Mouse (Mus musculus) heart, embryonic 10.5 days (tissue): Measurements from ENCODE around the gene Lrrc8b. TPM values are rescaled to one million over a fixed set of nuclear protein-coding genes. Genes with fewer than 3 reads are reported as not detected.

Experiments used
- DNase-seq: peaks from one replicate; pipeline ENCODE4 v3.0.0-alpha.2; 2017; ENCODE audit warnings: low spot score
- H3K27ac ChIP-seq: fragments of 300-500 bp; sonication (generic); 2 replicates; pipeline ENCODE4 v1.5.1; 2016; ENCODE audit warnings: mild to moderate bottlenecking
- H3K27me3 ChIP-seq: fragments of 300-500 bp; sonication (generic); 2 replicates; pipeline ENCODE4 v1.6.1; 2016; ENCODE audit warnings: mild to moderate bottlenecking; ENCODE audit not compliant: poor library complexity, insufficient read depth, severe bottlenecking
- H3K36me3 ChIP-seq: fragments of 300-500 bp; sonication (generic); 2 replicates; pipeline ENCODE4 v1.6.1; 2016; ENCODE audit warnings: mild to moderate bottlenecking, moderate library complexity
- H3K4me1 ChIP-seq: fragments of 300-500 bp; sonication (generic); 2 replicates; pipeline ENCODE4 v1.6.1; 2016; ENCODE audit warnings: mild to moderate bottlenecking
- H3K4me3 ChIP-seq: fragments of 300-500 bp; sonication (generic); 2 replicates; pipeline ENCODE4 v1.5.1; 2016; ENCODE audit warnings: mild to moderate bottlenecking, moderate library complexity
- H3K9me3 ChIP-seq: fragments of 300-500 bp; sonication (generic); 2 replicates; pipeline ENCODE4 v1.6.1; 2016; ENCODE audit warnings: mild to moderate bottlenecking, moderate library complexity
- WGBS: fragments of 180-500 bp; shearing (Covaris S2); methylation state at CpG from one replicate; pipeline ENCODE4 v1.1.7; 2016; 5-methylcytosine and 5-hydroxymethylcytosine counted together
- polyA plus RNA-seq: library from polyadenylated mRNA; unstranded; fragments of >200 nt; fragmentation: Nextera tagmentation; extraction: Ambion mirVana; gene quantifications from 2 replicates; pipeline ENCODE4 v1.2.1, GENCODE M21; 2016

Gene Lrrc8b
- polyA plus RNA-seq, 1 experiment from 2014 or later: 6.0 TPM

GRCm38 (mm10) chr5:105516290-105516689 lies 100.7 kb downstream of the Lrrc8b start:
- Histone ChIP-seq H3K27ac (no peak overlapping the region), H3K36me3 (no peaks in the 10 kb centered on the region), H3K27me3 (no peaks in the 10 kb centered on the region), H3K4me3 (no peak overlapping the region), H3K9me3 (no peaks in the 10 kb centered on the region), H3K4me1 (peaks cover 36% of the 10 kb centered on the region)
- 63% methylated on average over 3 of the region's 3 CpGs for WGBS
- no peak for DNase-seq

GRCm38 (mm10) chr5:105517992-105518625 lies 102.5 kb downstream of the Lrrc8b start:
- Histone ChIP-seq H3K27me3 (no peaks in the 10 kb centered on the region), H3K4me1 (peaks cover 50% of the 10 kb centered on the region), H3K9me3 (no peaks in the 10 kb centered on the region), H3K27ac (peak overlapping the region; percentile 98), H3K36me3 (peaks cover 7% of the 10 kb centered on the region; the same call in 1 of the 2 replicates), H3K4me3 (peak overlapping the region; percentile 93)
- 12% methylated on average over 7 of the region's 7 CpGs for WGBS
- no peak for DNase-seq

GRCm38 (mm10) chr5:105518626-105519095 lies 103.1 kb downstream of the Lrrc8b start:
- WGBS: under 1% methylated on average over 16 of the region's 16 CpGs

GRCm38 (mm10) chr5:105519096-105519975 lies 103.8 kb downstream of the Lrrc8b start, which contains the start of gene Lrrc8c:
Lrrc8c (plus strand) TSS chr5:105519388.
- H3K36me3 ChIP-seq: peaks cover 7% of the 10 kb centered on the region; the same call in 1 of the 2 replicates
- peak; percentile 91 for DNase-seq
- peaks cover 62% of the 10 kb centered on the region for H3K4me1 ChIP-seq
- H3K27me3 ChIP-seq: no peaks in the 10 kb centered on the region
- H3K9me3 ChIP-seq: no peaks in the 10 kb centered on the region
- H3K27ac ChIP-seq: peak within 1 kb of the TSS; percentile 98
- WGBS: under 1% methylated on average over 79 of the region's 93 CpGs
- peak within 1 kb of the TSS; percentile 93 for H3K4me3 ChIP-seq

More at GRCm38 (mm10) chr5:105518626-105519095, 103.1 kb downstream of the Lrrc8b start:
- Histone ChIP-seq H3K27ac (peak overlapping the region; percentile 98), H3K4me3 (peak overlapping the region; percentile 93), H3K4me1 (peaks cover 56% of the 10 kb centered on the region), H3K27me3 (no peaks in the 10 kb centered on the region), H3K9me3 (no peaks in the 10 kb centered on the region), H3K36me3 (peaks cover 7% of the 10 kb centered on the region; the same call in 1 of the 2 replicates)
- peak; percentile 88 for DNase-seq

GRCm38 (mm10) chr5:105519976-105520300 lies 104.4 kb downstream of the Lrrc8b start:
- 2% methylated on average over 5 of the region's 5 CpGs for WGBS
- H3K27ac ChIP-seq: peak overlapping the region; percentile 98
- H3K4me1 ChIP-seq: peaks cover 68% of the 10 kb centered on the region
- H3K27me3 ChIP-seq: no peaks in the 10 kb centered on the region
- H3K4me3 ChIP-seq: peak overlapping the region; percentile 93
- no peak for DNase-seq
- no peaks in the 10 kb centered on the region for H3K9me3 ChIP-seq
- H3K36me3 ChIP-seq: peaks cover 10% of the 10 kb centered on the region; the same call in 1 of the 2 replicates

- no peak for DNase-seq
- Histone ChIP-seq H3K9me3 (no peaks in the 10 kb centered on the region), H3K27me3 (no peaks in the 10 kb centered on the region), H3K4me1 (peaks cover 73% of the 10 kb centered on the region), H3K4me3 (peak overlapping the region; percentile 93), H3K27ac (peak overlapping the region; percentile 98), H3K36me3 (peaks cover 14% of the 10 kb centered on the region; the same call in 1 of the 2 replicates)
- 42% methylated on average over 9 of the region's 9 CpGs for WGBS
Measured at GRCm38 (mm10) chr5:105520442-105520965, 104.9 kb downstream of the Lrrc8b start.

GRCm38 (mm10) chr5:105523452-105523851 lies 107.9 kb downstream of the Lrrc8b start:
- WGBS: 29% methylated on average over 3 of the region's 3 CpGs
- peak overlapping the region; percentile 30; the same call in 1 of the 2 replicates for H3K4me3 ChIP-seq
- H3K4me1 ChIP-seq: peaks cover 68% of the 10 kb centered on the region
- peaks cover 19% of the 10 kb centered on the region; the same call in 1 of the 2 replicates for H3K36me3 ChIP-seq
- peak overlapping the region; percentile 72; the same call in 1 of the 2 replicates for H3K27ac ChIP-seq
- H3K9me3 ChIP-seq: no peaks in the 10 kb centered on the region
- DNase-seq: peak; percentile 91
- no peaks in the 10 kb centered on the region for H3K27me3 ChIP-seq

GRCm38 (mm10) chr5:105525004-105525403 lies 109.4 kb downstream of the Lrrc8b start:
- WGBS: 76% methylated on average over 12 of the region's 12 CpGs
- Histone ChIP-seq H3K27me3 (no peaks in the 10 kb centered on the region), H3K36me3 (peaks cover 19% of the 10 kb centered on the region; the same call in 1 of the 2 replicates), H3K27ac (peak overlapping the region; percentile 72), H3K4me1 (peaks cover 67% of the 10 kb centered on the region), H3K4me3 (no peak overlapping the region), H3K9me3 (no peaks in the 10 kb centered on the region)
- DNase-seq: no peak

GRCm38 (mm10) chr5:105526107-105526645 lies 110.6 kb downstream of the Lrrc8b start:
- no peak overlapping the region for H3K4me3 ChIP-seq
- peaks cover 19% of the 10 kb centered on the region; the same call in 1 of the 2 replicates for H3K36me3 ChIP-seq
- DNase-seq: no peak
- H3K27ac ChIP-seq: no peak overlapping the region
- no peaks in the 10 kb centered on the region for H3K27me3 ChIP-seq
- WGBS: 77% methylated on average over 4 of the region's 4 CpGs
- no peaks in the 10 kb centered on the region for H3K9me3 ChIP-seq
- H3K4me1 ChIP-seq: peaks cover 59% of the 10 kb centered on the region

- Histone ChIP-seq H3K4me1 (peaks cover 55% of the 10 kb centered on the region), H3K36me3 (peaks cover 19% of the 10 kb centered on the region; the same call in 1 of the 2 replicates), H3K4me3 (no peak overlapping the region), H3K27me3 (no peaks in the 10 kb centered on the region), H3K27ac (peak overlapping the region; percentile 77; the same call in 1 of the 2 replicates), H3K9me3 (no peaks in the 10 kb centered on the region)
- WGBS: 73% methylated on average over 9 of the region's 9 CpGs
- DNase-seq: no peak
Measured at GRCm38 (mm10) chr5:105526766-105527165, 111.2 kb downstream of the Lrrc8b start.

- H3K9me3 ChIP-seq: no peaks in the 10 kb centered on the region
- peaks cover 49% of the 10 kb centered on the region for H3K4me1 ChIP-seq
- DNase-seq: peak; percentile 91
- H3K27ac ChIP-seq: peak overlapping the region; percentile 77
- H3K36me3 ChIP-seq: peaks cover 15% of the 10 kb centered on the region; the same call in 1 of the 2 replicates
- 51% methylated on average over 23 of the region's 23 CpGs for WGBS
- peak overlapping the region; percentile 31; the same call in 1 of the 2 replicates for H3K4me3 ChIP-seq
- H3K27me3 ChIP-seq: no peaks in the 10 kb centered on the region
Measured at GRCm38 (mm10) chr5:105527477-105528331, 112.1 kb downstream of the Lrrc8b start.
